Mouse (Mus musculus) CH12.LX (cell line): ENCODE data around the gene Adamtsl1. TPM values are rescaled to one million over a fixed set of nuclear protein-coding genes. Genes with fewer than 3 reads are reported as not detected.

Experiments
- DNase-seq: peaks from one replicate; pipeline ENCODE4 v3.0.0-alpha.2; 2013; ENCODE audit errors: extremely low read depth
- H3K27ac ChIP-seq: 2 replicates; pipeline ENCODE4 v1.5.1; 2012; ENCODE audit warnings: low read depth, mild to moderate bottlenecking, control low read depth, moderate library complexity; ENCODE audit not compliant: insufficient read depth
- H3K27me3 ChIP-seq: replicated peaks from 2 replicates; pipeline ENCODE3; 2012; ENCODE audit warnings: inconsistent platforms
- H3K36me3 ChIP-seq, 2 experiments: replicated peaks in 1 of 2; 2 replicates each; pipeline versions ENCODE3 to v1.6.1; 2012; ENCODE audit warnings: inconsistent platforms in 1 of 2, low read length in 1 of 2, mild to moderate bottlenecking in 1 of 2, mixed read lengths in 1 of 2, moderate library complexity in 1 of 2; ENCODE audit not compliant: control insufficient read depth in 1 of 2, insufficient read depth in 1 of 2
- H3K4me1 ChIP-seq, 2 experiments: 2 replicates each; pipeline ENCODE4 v1.6.1; 2012; ENCODE audit warnings: inconsistent platforms in 1 of 2, moderate library complexity in 1 of 2; ENCODE audit not compliant: insufficient read depth in 2 of 2, control insufficient read depth in 1 of 2
- H3K4me2 ChIP-seq: 2 replicates; pipeline ENCODE4 v1.6.1; 2012; ENCODE audit warnings: low read depth, mild to moderate bottlenecking, control low read depth; ENCODE audit not compliant: poor library complexity, insufficient read depth, severe bottlenecking
- H3K4me3 ChIP-seq, 3 experiments: fragments of 150-350 bp in 1 of 3; sonication (generic) in 1 of 3; replicated peaks in 1 of 3; 2 replicates each; pipeline versions ENCODE3 to v1.5.1; 2011 to 2012; ENCODE audit warnings: low read depth in 2 of 3, low read length in 2 of 3, mild to moderate bottlenecking in 2 of 3, moderate library complexity in 2 of 3, control low read depth in 1 of 3, improper control_type of control experiment in 1 of 3, inconsistent platforms in 1 of 3, mixed read lengths in 1 of 3; ENCODE audit not compliant: poor library complexity in 1 of 3
- H3K79me2 ChIP-seq: replicated peaks from 2 replicates; pipeline ENCODE4 v1.6.1; 2012; ENCODE audit warnings: mild to moderate bottlenecking, moderate library complexity; ENCODE audit not compliant: control insufficient read depth, poor library complexity, insufficient read depth, severe bottlenecking; ENCODE audit errors: extremely low read depth
- H3K9ac ChIP-seq: 2 replicates; pipeline ENCODE4 v1.6.1; 2012; ENCODE audit warnings: low read depth, mild to moderate bottlenecking, control low read depth, moderate library complexity; ENCODE audit not compliant: insufficient read depth
- H3K9me3 ChIP-seq: replicated peaks from 2 replicates; pipeline ENCODE3; 2012; ENCODE audit warnings: low read length, inconsistent platforms, mixed read lengths
- CHD1 ChIP-seq: IDR thresholded peaks from 2 replicates; pipeline ENCODE4 v1.6.1; 2012; ENCODE audit warnings: low read depth, low read length, improper control_type of control experiment, inconsistent platforms
- CHD2 ChIP-seq: IDR thresholded peaks from 2 replicates; pipeline ENCODE4 v1.6.1; 2011; ENCODE audit warnings: low read length, improper control_type of control experiment
- E2F4 ChIP-seq: IDR thresholded peaks from 2 replicates; pipeline ENCODE4 v1.6.1; 2011; ENCODE audit warnings: low read depth, low read length, improper control_type of control experiment; ENCODE audit not compliant: insufficient replicate concordance
- ELF1 ChIP-seq: IDR thresholded peaks from 2 replicates; pipeline ENCODE4 v1.6.1; 2014; ENCODE audit warnings: low read depth, mild to moderate bottlenecking, inconsistent platforms, low read length, improper control_type of control experiment
- EP300 ChIP-seq: IDR thresholded peaks from 2 replicates; pipeline ENCODE4 v1.6.1; 2011; ENCODE audit warnings: low read length, improper control_type of control experiment
- ETS1 ChIP-seq: conservative IDR thresholded peaks from 2 replicates; pipeline ENCODE4 v1.6.1; 2012; ENCODE audit warnings: low read depth, mild to moderate bottlenecking, inconsistent platforms, low read length, improper control_type of control experiment, moderate library complexity
- GABPA ChIP-seq: IDR thresholded peaks from 2 replicates; pipeline ENCODE4 v1.6.1; 2012; ENCODE audit warnings: low read depth, low read length, improper control_type of control experiment, inconsistent platforms; ENCODE audit not compliant: insufficient replicate concordance
- HCFC1 ChIP-seq: IDR thresholded peaks from 2 replicates; pipeline ENCODE4 v1.6.1; 2012; ENCODE audit warnings: low read depth, mild to moderate bottlenecking, inconsistent platforms, low read length, improper control_type of control experiment
- IRF4 ChIP-seq: IDR thresholded peaks from 2 replicates; pipeline ENCODE4 v1.6.1; 2014; ENCODE audit warnings: low read depth, mild to moderate bottlenecking, inconsistent platforms, low read length, improper control_type of control experiment
- JUN ChIP-seq: IDR thresholded peaks from 2 replicates; pipeline ENCODE4 v1.6.1; 2011; ENCODE audit warnings: low read depth, mild to moderate bottlenecking, low read length, improper control_type of control experiment, moderate library complexity; ENCODE audit not compliant: insufficient read depth
- MAFK ChIP-seq: IDR thresholded peaks from 2 replicates; pipeline ENCODE4 v1.6.1; 2011; ENCODE audit warnings: low read length, improper control_type of control experiment; ENCODE audit not compliant: insufficient replicate concordance
- MAZ ChIP-seq: IDR thresholded peaks from 2 replicates; pipeline ENCODE4 v1.6.1; 2012; ENCODE audit warnings: low read depth, mild to moderate bottlenecking, inconsistent platforms, low read length, improper control_type of control experiment, moderate library complexity
- NRF1 ChIP-seq: IDR thresholded peaks from 2 replicates; pipeline ENCODE4 v1.6.1; 2014; ENCODE audit warnings: low read depth, mild to moderate bottlenecking, inconsistent platforms, low read length, improper control_type of control experiment, moderate library complexity
- PAX5 ChIP-seq: IDR thresholded peaks from 2 replicates; pipeline ENCODE4 v1.6.1; 2012; ENCODE audit warnings: low read length, inconsistent platforms, mixed read lengths
- POLR2AphosphoS2 ChIP-seq: IDR thresholded peaks from 2 replicates; pipeline ENCODE4 v1.6.1; 2011; ENCODE audit warnings: low read depth, low read length, improper control_type of control experiment
- RAD21 ChIP-seq: IDR thresholded peaks from 2 replicates; pipeline ENCODE4 v1.6.1; 2011; ENCODE audit warnings: low read depth, mild to moderate bottlenecking, low read length, improper control_type of control experiment, moderate library complexity
- TBP ChIP-seq: conservative IDR thresholded peaks from 2 replicates; pipeline ENCODE4 v1.6.1; 2011; ENCODE audit warnings: low read depth, low read length, improper control_type of control experiment
- USF1 ChIP-seq: IDR thresholded peaks from 2 replicates; pipeline ENCODE4 v1.6.1; 2014; ENCODE audit warnings: low read depth, mild to moderate bottlenecking, inconsistent platforms, low read length, improper control_type of control experiment
- ZKSCAN1 ChIP-seq: IDR thresholded peaks from 2 replicates; pipeline ENCODE4 v1.6.1; 2012; ENCODE audit warnings: low read depth, inconsistent platforms, low read length, improper control_type of control experiment, borderline replicate concordance
- ZMIZ1 ChIP-seq: IDR thresholded peaks from 2 replicates; pipeline ENCODE4 v1.6.1; 2012; ENCODE audit warnings: low read depth, mild to moderate bottlenecking, inconsistent platforms, low read length, improper control_type of control experiment
- dilution Hi-C: fragments of 300-500 bp; cut with MboI; formaldehyde crosslinking; loops from 2 replicates; pipeline ENCODE4 v1.14.3; 2020; ENCODE audit warnings: low sequenced_read_pairs; ENCODE audit not compliant: extremely low pct_unique_long_range_greater_than_20kb, extremely low pct_ligation_motif_present
- in situ Hi-C: fragments of 300-500 bp; cut with MboI; formaldehyde crosslinking; loops from 3 replicates; pipeline ENCODE4 v1.14.3; 2019; ENCODE audit warnings: low sequenced_read_pairs, low pct_ligation_motif_present, low pct_unique_long_range_greater_than_20kb, mixed read lengths
- polyA plus RNA-seq: library from polyadenylated mRNA; unstranded; fragments of >175 nt; gene quantifications from 2 replicates; pipeline ENCODE4 v1.2.1, GENCODE M21; 2012; ENCODE audit warnings: low read depth; ENCODE audit not compliant: insufficient read length
- total RNA-seq, 2 experiments: library from RNA; depleted of rRNA; stranded (reverse); fragments of 300-350 nt in 1 of 2; fragments of >200 nt in 1 of 2; gene quantifications; 2 replicates each; pipeline ENCODE4 v1.2.3; 2012 to 2014

Adamtsl1 gene
- total and polyA plus RNA-seq, 3 experiments: not detected

DNA sequence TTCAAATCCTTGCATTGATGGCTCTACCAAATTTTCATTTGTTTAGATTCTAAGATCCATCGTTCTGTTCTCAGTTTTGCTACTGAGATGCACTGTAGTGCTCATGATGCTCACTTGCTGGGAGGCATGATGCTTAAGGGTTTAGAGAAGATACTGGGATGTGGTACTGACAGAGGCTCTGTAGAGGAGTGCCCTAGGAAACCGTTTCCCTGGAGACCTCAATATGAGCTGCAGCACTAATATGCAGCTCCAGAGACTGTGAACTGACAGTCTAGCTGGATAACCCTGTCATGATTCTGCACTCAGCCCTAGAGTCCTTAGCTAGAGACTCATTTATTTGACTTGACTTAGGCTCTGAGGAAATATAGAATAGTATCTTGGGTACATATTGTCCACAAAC, 756.1 kb downstream of the Adamtsl1 start:
- Histone ChIP-seq H3K27me3 (no peaks in the 10 kb centered on the region), H3K4me1 (no peaks in the 10 kb centered on the region), H3K9ac (no peak overlapping the region), H3K36me3 (no peaks in the 10 kb centered on the region), H3K9me3 (no peaks in the 10 kb centered on the region), H3K27ac (no peak overlapping the region), H3K4me3 (no peak overlapping the region), H3K4me2 (no peak overlapping the region), H3K79me2 (no peaks in the 10 kb centered on the region)
- dilution Hi-C loops: no loop called here
- DNase-seq: no peak
- TF ChIP-seq ZMIZ1: no peak
- no peak for TF ChIP-seq PAX5
- no peak for TF ChIP-seq ZKSCAN1
- TF ChIP-seq ELF1: no peak
- no peak for TF ChIP-seq MAZ
- no peak for TF ChIP-seq HCFC1
- no peak for TF ChIP-seq IRF4
- TF ChIP-seq GABPA: no peak
- no peak for TF ChIP-seq NRF1
- TF ChIP-seq EP300: no peak
- TF ChIP-seq TBP: no peak
- TF ChIP-seq CHD2: no peak
- no peak for TF ChIP-seq USF1
- TF ChIP-seq ETS1: no peak
- no peak for TF ChIP-seq POLR2AphosphoS2
- no peak for TF ChIP-seq CHD1
- TF ChIP-seq JUN: no peak
- no peak for TF ChIP-seq MAFK
- no peak for TF ChIP-seq E2F4
- TF ChIP-seq RAD21: no peak
- in situ Hi-C loops: no loop called here

DNA sequence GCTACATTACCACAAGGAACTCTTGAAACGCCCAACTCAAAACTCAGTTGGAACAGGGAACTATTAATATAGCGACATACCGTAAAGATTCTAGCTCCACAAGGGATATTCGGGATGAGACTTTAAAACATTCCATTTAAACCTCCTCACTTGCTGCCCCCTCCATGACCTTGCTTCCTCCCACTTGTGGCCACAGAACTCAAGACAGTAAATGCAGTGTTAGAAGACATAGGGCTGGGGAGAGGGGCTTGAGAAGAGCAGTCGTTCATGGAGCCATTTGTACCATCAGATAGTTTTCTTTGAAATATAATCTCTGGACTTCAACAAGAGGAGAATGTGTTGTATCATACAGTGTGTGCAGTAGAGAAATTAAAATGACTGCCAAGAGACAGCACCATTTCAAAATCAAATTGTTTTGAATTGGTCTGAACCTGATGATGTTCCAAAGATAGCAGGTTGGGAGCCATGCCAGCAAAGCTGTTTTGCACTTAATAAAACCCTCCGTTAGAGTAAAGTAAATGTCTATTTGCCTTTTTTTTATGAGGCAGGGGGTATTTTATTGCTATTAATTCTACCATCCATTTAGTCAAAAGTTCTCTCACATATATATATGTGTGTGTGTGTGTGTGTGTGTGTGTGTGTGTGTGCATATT, 759.9 kb downstream of the Adamtsl1 start:
- no peak overlapping the region for H3K9ac ChIP-seq
- no peaks in the 10 kb centered on the region for H3K27me3 ChIP-seq
- no peak for DNase-seq
- dilution Hi-C loops: no loop called here
- H3K79me2 ChIP-seq: no peaks in the 10 kb centered on the region
- H3K4me3 ChIP-seq: no peak overlapping the region
- no peaks in the 10 kb centered on the region for H3K9me3 ChIP-seq
- no peaks in the 10 kb centered on the region for H3K4me1 ChIP-seq
- TF ChIP-seq RAD21: no peak
- no peaks in the 10 kb centered on the region for H3K36me3 ChIP-seq
- H3K27ac ChIP-seq: no peak overlapping the region
- in situ Hi-C loops: no loop called here
- no peak overlapping the region for H3K4me2 ChIP-seq
